Mouse (Mus musculus) liver, embryonic 18 days (tissue): ENCODE results near the gene Nufip1. TPM values are rescaled to one million over a fixed set of nuclear protein-coding genes. Genes with fewer than 3 reads are reported as not detected.

Source experiments
- polyA plus RNA-seq: library from polyadenylated mRNA; depleted of rRNA; stranded (reverse); fragments of >200 nt; gene quantifications from 2 replicates; pipeline ENCODE4 v1.2.3, GENCODE M21; 2012; rRNA removed

The Nufip1 gene
- 2.5 and 2.6 TPM in 2 replicates for polyA plus RNA-seq

DNA sequence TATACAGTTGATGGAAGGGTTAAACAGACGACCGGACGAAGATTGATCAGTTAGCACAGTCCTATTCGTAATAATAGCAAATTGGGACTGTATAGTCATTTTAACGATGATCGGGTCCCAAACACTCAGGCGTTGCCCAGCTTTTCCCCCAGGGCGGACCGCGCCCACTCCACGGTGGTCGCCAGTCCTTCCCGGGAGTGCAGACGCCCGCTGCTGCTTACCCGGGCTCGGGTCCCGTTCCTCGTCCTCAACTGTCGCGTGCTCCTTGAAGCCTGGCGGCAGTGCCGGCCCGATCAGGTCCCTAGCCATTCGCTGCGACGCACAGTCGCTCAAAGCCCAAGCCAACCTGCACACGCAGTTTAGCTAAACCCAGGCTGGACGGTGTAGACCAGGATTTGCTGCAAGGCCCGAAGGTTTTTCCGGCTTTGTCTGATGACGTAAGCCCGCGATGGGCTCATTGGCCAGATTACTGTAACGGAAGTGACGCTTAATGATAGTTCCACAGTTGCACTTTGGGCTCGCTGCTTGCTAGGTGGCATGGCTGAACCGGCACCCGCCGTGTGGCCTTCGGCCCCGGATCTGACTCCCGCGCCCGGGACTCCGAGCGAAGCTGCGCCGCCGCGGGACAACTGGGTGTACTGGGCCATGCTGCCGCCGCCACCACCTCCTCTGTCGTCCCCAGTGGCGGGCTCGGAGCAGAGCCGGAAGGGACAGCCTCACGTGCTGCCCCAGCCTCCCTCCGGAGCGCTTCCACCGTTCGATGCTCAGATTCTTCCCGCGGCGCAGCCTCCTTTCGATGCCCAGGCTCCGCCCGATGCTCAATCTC lies at the start of gene Nufip1, which contains the start of gene Gpalpp1:
Nufip1 (plus strand) TSS at position 496 of the 826 bp plus-strand sequence.
Gpalpp1 (minus strand) TSS at position 365 of the 826 bp plus-strand sequence.

Other genes with a start within 250 kb of the Nufip1 start
- not detected in 2 replicates for gene Kctd4, start 155.9 kb upstream of the Nufip1 start, polyA plus RNA-seq
- 7.4 and 8.8 TPM in 2 replicates for gene Gtf2f2, start 100.0 kb upstream of the Nufip1 start, polyA plus RNA-seq
- gene Gpalpp1, start 131 bp upstream of the Nufip1 start, polyA plus RNA-seq = 2.9 and 3.0 TPM in 2 replicates